Mouse (Mus musculus): Measurements from ENCODE around the gene Gm4836. TPM values are rescaled to one million over a fixed set of nuclear protein-coding genes. Genes with fewer than 3 reads are reported as not detected.
"Not testable (repeated sequence)": the region's sequence is repeated elsewhere in the genome, so short reads cannot be mapped to it uniquely, and the experiment has no call there.

Gene Gm4836
- not detected in 2 replicates for polyA plus RNA-seq (2015; fragmentation: Nextera tagmentation; extraction: Ambion mirVana)

DNA sequence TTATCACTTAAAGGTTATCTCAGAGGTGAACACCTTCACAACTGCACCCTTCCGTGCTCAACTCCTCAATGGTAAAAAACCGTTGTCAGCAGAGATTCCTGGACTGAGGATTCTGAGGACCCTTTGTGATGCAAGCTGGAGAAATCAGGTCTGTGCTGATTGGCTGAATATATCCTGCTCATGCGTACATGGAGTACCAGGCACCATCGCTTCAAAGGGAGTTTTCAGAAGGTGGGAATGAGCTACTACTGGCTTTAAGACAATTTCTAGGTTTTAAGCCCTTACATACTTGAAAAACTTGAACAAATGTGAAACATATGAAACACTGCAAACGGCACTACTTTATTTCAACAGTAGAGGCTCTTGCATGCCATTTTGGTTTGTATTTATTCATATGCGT is at the start of gene Gm4836:
TSS of gene Gm4836 (minus strand) at position 101 of the 400 bp plus-strand sequence.
- H3K9ac ChIP-seq (replicated peaks; ENCODE audit: low read depth); H3K4me1 ChIP-seq (ENCODE audit: insufficient read depth, low read depth, low read length); H3K4me3 ChIP-seq (ENCODE audit: low read depth, low read length); H3K27ac ChIP-seq (ENCODE audit: low read length); H3K4me2 ChIP-seq (replicated peaks; ENCODE audit: low read depth, low read length); H3K36me3 ChIP-seq (ENCODE audit: insufficient read depth, low read length); ATAC-seq; DNase-seq (ENCODE audit: low spot score); H3K27me3 ChIP-seq (replicated peaks; ENCODE audit: insufficient read depth, low read length); H3K9me3 ChIP-seq (ENCODE audit: low read length): not testable (repeated sequence)
- whole genome bisulfite sequencing: no CpG with 5 or more reads among the region's 6 CpGs

Measured in lung, postnatal 0 days (tissue).